Mouse (Mus musculus): ENCODE measurements around the gene Ndufv2. TPM values are rescaled to one million over a fixed set of nuclear protein-coding genes. Genes with fewer than 3 reads are reported as not detected.
A peak's percentile ranks its signal among the peaks of the same experiment; 100 is the strongest.

The Ndufv2 gene
- polyA plus RNA-seq (2015; fragmentation: Nextera tagmentation; extraction: Ambion mirVana) = 345 and 357 TPM in 2 replicates

DNA sequence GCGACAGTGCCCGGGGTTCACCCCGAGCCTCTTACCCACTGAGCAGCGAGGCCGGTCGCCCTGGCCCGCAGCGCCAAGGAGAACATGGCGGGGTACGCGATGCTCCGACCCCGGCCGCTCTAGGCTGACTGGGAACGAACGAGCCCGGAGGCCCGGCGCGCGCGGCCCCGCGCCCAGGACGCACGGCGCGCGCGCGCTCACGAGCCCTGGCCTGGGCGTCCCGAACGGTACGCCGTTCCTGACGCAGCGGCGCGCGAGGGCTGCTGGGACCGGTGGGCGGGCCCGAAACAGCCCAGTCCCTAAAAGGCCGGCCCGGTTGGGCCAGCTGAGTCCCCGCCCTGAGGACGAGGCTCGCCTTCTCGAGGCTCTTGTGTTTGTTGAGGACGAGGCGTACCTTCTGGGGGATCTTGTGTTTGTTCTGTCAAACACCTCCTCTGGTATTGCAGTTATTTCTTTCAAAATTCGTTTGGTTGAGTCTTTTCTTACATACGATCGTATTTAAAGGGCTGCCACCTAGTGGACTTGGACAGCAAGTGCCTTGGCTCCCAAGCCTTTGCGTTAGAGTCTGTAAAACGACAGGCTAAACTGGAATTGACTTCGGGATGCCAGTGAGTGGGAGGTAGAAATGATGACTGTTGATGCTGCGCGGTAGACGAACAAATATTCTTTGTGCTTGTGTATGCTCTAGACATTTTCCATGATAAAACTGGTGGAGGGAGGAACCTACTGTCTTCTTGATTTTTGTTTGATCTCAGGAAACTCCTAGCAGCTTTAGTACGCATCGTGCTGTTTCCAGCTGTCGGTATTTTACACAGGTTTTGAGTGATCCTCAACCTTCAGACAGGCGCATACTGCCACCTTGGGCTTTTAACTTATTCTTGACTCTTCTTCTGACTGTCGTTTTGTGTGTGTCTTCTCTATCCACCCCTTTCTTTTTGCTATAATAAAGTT, at the start of gene Ndufv2:
TSS of gene Ndufv2 (minus strand) at position 180 of the 951 bp plus-strand sequence.
- WGBS = under 1% methylated on average over 66 of the region's 67 CpGs
- Histone ChIP-seq H3K9me3 (replicated peaks; ENCODE audit: control insufficient read depth, low read length, poor library complexity, severe bottlenecking) (no peaks in the 10 kb centered on the region), H3K36me3 (ENCODE audit: control insufficient read depth, insufficient read depth, low read length) (no peaks in the 10 kb centered on the region), H3K27me3 (ENCODE audit: control insufficient read depth, insufficient read depth, low read depth, low read length) (no peaks in the 10 kb centered on the region), H3K27ac (ENCODE audit: low read length) (peak within 1 kb of the TSS; percentile 95), H3K9ac (ENCODE audit: low read depth, low read length) (peak within 1 kb of the TSS; percentile 91), H3K4me1 (ENCODE audit: control insufficient read depth, insufficient read depth, low read length) (peaks cover 12% of the 10 kb centered on the region), H3K4me2 (ENCODE audit: low read length) (peak within 1 kb of the TSS; percentile 99), H3K4me3 (ENCODE audit: low read depth, low read length) (peak within 1 kb of the TSS; percentile 74)
- ATAC-seq = peak; percentile 99

- Histone ChIP-seq H3K27me3 (ENCODE audit: control insufficient read depth, insufficient read depth, low read depth, low read length) (no peaks in the 10 kb centered on the region), H3K9ac (ENCODE audit: low read depth, low read length) (no peak overlapping the region), H3K27ac (ENCODE audit: low read length) (no peak overlapping the region), H3K9me3 (replicated peaks; ENCODE audit: control insufficient read depth, low read length, poor library complexity, severe bottlenecking) (0 out of 2 replicates have a peak, but pooled peaks cover 2% of the 10 kb centered on the region), H3K4me2 (ENCODE audit: low read length) (no peak overlapping the region), H3K4me3 (ENCODE audit: low read depth, low read length) (no peak overlapping the region), H3K4me1 (ENCODE audit: control insufficient read depth, insufficient read depth, low read length) (no peaks in the 10 kb centered on the region), H3K36me3 (ENCODE audit: control insufficient read depth, insufficient read depth, low read length) (0 out of 2 replicates have a peak, but pooled peaks cover 6% of the 10 kb centered on the region)
- no peak for ATAC-seq
- WGBS = 99% methylated on average over 4 of the region's 4 CpGs
These were observed 29.9 kb upstream of the Ndufv2 start for GRCm38 (mm10) chr17:66131212-66131611.

- ATAC-seq = no peak
- Histone ChIP-seq H3K4me1 (ENCODE audit: control insufficient read depth, insufficient read depth, low read length) (no peaks in the 10 kb centered on the region), H3K4me2 (ENCODE audit: low read length) (no peak overlapping the region), H3K27me3 (ENCODE audit: control insufficient read depth, insufficient read depth, low read depth, low read length) (no peaks in the 10 kb centered on the region), H3K36me3 (ENCODE audit: control insufficient read depth, insufficient read depth, low read length) (0 out of 2 replicates have a peak, but pooled peaks cover 6% of the 10 kb centered on the region), H3K9me3 (replicated peaks; ENCODE audit: control insufficient read depth, low read length, poor library complexity, severe bottlenecking) (0 out of 2 replicates have a peak, but pooled peaks cover 2% of the 10 kb centered on the region), H3K9ac (ENCODE audit: low read depth, low read length) (no peak overlapping the region), H3K4me3 (ENCODE audit: low read depth, low read length) (no peak overlapping the region), H3K27ac (ENCODE audit: low read length) (no peak overlapping the region)
- 81% methylated on average over 9 of the region's 9 CpGs for WGBS
These were observed 29.0 kb upstream of the Ndufv2 start for GRCm38 (mm10) chr17:66130371-66130770.

GRCm38 (mm10) chr17:66125211-66125610, 23.9 kb upstream of the Ndufv2 start:
- Histone ChIP-seq H3K9ac (ENCODE audit: low read depth, low read length) (no peak overlapping the region), H3K4me2 (ENCODE audit: low read length) (no peak overlapping the region), H3K27me3 (ENCODE audit: control insufficient read depth, insufficient read depth, low read depth, low read length) (no peaks in the 10 kb centered on the region), H3K4me3 (ENCODE audit: low read depth, low read length) (no peak overlapping the region), H3K27ac (ENCODE audit: low read length) (no peak overlapping the region), H3K9me3 (replicated peaks; ENCODE audit: control insufficient read depth, low read length, poor library complexity, severe bottlenecking) (no peaks in the 10 kb centered on the region), H3K36me3 (ENCODE audit: control insufficient read depth, insufficient read depth, low read length) (no peaks in the 10 kb centered on the region), H3K4me1 (ENCODE audit: control insufficient read depth, insufficient read depth, low read length) (peaks cover 9% of the 10 kb centered on the region; the same call in 1 of the 2 replicates)
- 69% methylated on average over 5 of the region's 5 CpGs for WGBS
- ATAC-seq = no peak

- peaks cover 9% of the 10 kb centered on the region; the same call in 1 of the 2 replicates for H3K4me1 ChIP-seq (ENCODE audit: control insufficient read depth, insufficient read depth, low read length)
- H3K4me2 ChIP-seq (ENCODE audit: low read length) = peak overlapping the region; percentile 81
- H3K4me3 ChIP-seq (ENCODE audit: low read depth, low read length) = peak overlapping the region; percentile 88
- H3K9me3 ChIP-seq (replicated peaks; ENCODE audit: control insufficient read depth, low read length, poor library complexity, severe bottlenecking) = no peaks in the 10 kb centered on the region
- no peaks in the 10 kb centered on the region for H3K27me3 ChIP-seq (ENCODE audit: control insufficient read depth, insufficient read depth, low read depth, low read length)
- no peak overlapping the region for H3K27ac ChIP-seq (ENCODE audit: low read length)
- H3K36me3 ChIP-seq (ENCODE audit: control insufficient read depth, insufficient read depth, low read length) = peaks cover 4% of the 10 kb centered on the region; the same call in 1 of the 2 replicates
- 1% methylated on average over 20 of the region's 20 CpGs for WGBS
- 0 out of 2 replicates have a peak, but pooled peaks have one; percentile 18 for ATAC-seq
- peak overlapping the region; percentile 71 for H3K9ac ChIP-seq (ENCODE audit: low read depth, low read length)
These were observed 22.7 kb upstream of the Ndufv2 start for GRCm38 (mm10) chr17:66123816-66124610.

DNA sequence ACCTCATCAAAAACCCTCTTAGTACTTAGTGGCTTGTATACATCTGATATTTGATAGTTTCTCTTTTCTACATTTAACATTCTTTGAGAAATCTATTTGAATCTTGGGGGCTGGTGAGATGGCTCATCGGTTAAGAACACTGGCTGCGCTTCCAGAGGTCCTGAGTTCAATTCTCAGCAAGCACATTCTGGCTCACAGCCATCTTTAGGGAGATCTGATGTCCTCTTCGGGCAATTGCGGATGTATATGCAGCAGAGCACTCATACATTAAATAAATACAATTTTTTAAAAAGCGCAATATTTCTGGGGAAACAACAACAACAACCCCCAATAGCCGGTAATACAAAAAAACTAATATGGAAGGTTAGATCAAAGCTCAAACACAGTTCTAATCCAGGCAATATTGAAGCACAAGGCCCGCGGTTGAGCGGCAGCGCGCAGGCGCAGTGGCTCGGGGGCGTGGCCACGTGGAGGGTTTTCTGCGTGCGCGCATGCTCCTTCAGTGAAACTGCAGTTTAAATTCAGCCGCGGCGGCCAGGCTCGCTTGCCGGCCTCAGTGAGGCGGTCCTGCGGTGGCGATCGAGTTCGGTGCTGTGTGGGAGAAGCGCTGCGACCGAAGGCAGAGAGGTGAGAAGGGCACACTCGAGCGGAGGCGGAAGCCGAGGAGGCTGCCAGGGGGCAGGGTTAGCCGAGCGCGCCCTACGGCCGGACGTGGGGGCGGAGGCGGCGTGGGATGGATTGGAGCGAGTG, 21.9 kb upstream of the Ndufv2 start, which contains the start of gene Ddx11:
TSS of gene Ddx11 (plus strand) at position 455 of the 750 bp plus-strand sequence.
- peak; percentile 82 for ATAC-seq
- peak within 1 kb of the TSS; percentile 81 for H3K4me2 ChIP-seq (ENCODE audit: low read length)
- H3K9me3 ChIP-seq (replicated peaks; ENCODE audit: control insufficient read depth, low read length, poor library complexity, severe bottlenecking) = no peaks in the 10 kb centered on the region
- H3K36me3 ChIP-seq (ENCODE audit: control insufficient read depth, insufficient read depth, low read length) = peaks cover 11% of the 10 kb centered on the region
- H3K27ac ChIP-seq (ENCODE audit: low read length) = peak within 1 kb of the TSS; percentile 60; the same call in 1 of the 2 replicates
- H3K4me3 ChIP-seq (ENCODE audit: low read depth, low read length) = peak within 1 kb of the TSS; percentile 88
- peak within 1 kb of the TSS; percentile 71 for H3K9ac ChIP-seq (ENCODE audit: low read depth, low read length)
- WGBS = 5% methylated on average over 45 of the region's 45 CpGs
- H3K4me1 ChIP-seq (ENCODE audit: control insufficient read depth, insufficient read depth, low read length) = peaks cover 9% of the 10 kb centered on the region; the same call in 1 of the 2 replicates
- no peaks in the 10 kb centered on the region for H3K27me3 ChIP-seq (ENCODE audit: control insufficient read depth, insufficient read depth, low read depth, low read length)

DNA sequence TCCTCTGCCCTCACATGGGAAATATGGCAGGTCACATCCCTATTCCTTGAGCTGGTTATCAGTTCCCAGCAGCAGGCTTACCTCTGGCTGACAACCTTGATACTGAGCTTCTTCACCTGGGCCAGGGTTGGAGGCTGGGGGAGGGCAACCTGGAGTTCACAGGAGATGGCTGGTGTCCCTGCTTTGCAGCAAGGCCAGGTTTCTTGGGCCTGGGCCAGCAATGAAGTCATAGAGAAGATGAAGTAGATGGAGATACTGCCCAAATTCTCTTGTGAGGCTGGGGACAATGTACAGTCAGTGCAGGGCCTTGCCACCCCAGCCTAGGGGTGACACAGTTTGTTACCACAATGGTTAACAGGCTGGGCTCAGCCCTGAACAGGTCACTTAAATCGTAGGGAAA, 19.3 kb upstream of the Ndufv2 start:
- Histone ChIP-seq H3K9me3 (replicated peaks; ENCODE audit: control insufficient read depth, low read length, poor library complexity, severe bottlenecking) (no peaks in the 10 kb centered on the region), H3K4me1 (ENCODE audit: control insufficient read depth, insufficient read depth, low read length) (peaks cover 9% of the 10 kb centered on the region; the same call in 1 of the 2 replicates), H3K27ac (ENCODE audit: low read length) (no peak overlapping the region), H3K4me2 (ENCODE audit: low read length) (no peak overlapping the region), H3K4me3 (ENCODE audit: low read depth, low read length) (no peak overlapping the region), H3K9ac (ENCODE audit: low read depth, low read length) (no peak overlapping the region), H3K36me3 (ENCODE audit: control insufficient read depth, insufficient read depth, low read length) (peaks cover 34% of the 10 kb centered on the region), H3K27me3 (ENCODE audit: control insufficient read depth, insufficient read depth, low read depth, low read length) (no peaks in the 10 kb centered on the region)
- WGBS = 81% methylated on average over 1 of the region's 1 CpGs
- no peak for ATAC-seq

DNA sequence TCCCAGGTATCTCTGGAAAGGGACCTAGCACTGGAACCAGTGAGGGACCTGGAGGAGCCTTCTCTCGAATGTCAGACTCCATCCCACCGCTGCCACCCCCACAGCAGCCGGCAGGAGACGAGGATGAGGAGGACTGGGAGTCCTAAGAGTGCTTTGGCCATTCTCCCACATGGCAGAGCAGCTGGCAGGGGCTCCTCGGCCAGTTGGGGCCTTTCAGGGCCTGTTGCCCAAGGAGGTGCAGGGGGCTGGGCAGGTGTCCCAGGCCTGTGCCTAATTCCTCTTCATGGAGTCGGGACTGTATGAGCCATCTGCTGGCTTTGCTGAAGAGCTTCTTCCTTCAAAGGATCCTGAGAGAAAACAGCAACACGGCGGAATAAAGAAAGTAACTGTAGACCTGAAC, 17.6 kb upstream of the Ndufv2 start:
- no peaks in the 10 kb centered on the region for H3K27me3 ChIP-seq (ENCODE audit: control insufficient read depth, insufficient read depth, low read depth, low read length)
- H3K4me1 ChIP-seq (ENCODE audit: control insufficient read depth, insufficient read depth, low read length) = peaks cover 6% of the 10 kb centered on the region; the same call in 1 of the 2 replicates
- H3K4me3 ChIP-seq (ENCODE audit: low read depth, low read length) = no peak overlapping the region
- peaks cover 47% of the 10 kb centered on the region for H3K36me3 ChIP-seq (ENCODE audit: control insufficient read depth, insufficient read depth, low read length)
- no peak overlapping the region for H3K9ac ChIP-seq (ENCODE audit: low read depth, low read length)
- no peak for ATAC-seq
- H3K4me2 ChIP-seq (ENCODE audit: low read length) = no peak overlapping the region
- 92% methylated on average over 8 of the region's 8 CpGs for WGBS
- no peaks in the 10 kb centered on the region for H3K9me3 ChIP-seq (replicated peaks; ENCODE audit: control insufficient read depth, low read length, poor library complexity, severe bottlenecking)
- H3K27ac ChIP-seq (ENCODE audit: low read length) = no peak overlapping the region

Data from midbrain, embryonic 16.5 days (tissue).